Mouse (Mus musculus) right cerebral cortex, postnatal 36 days (tissue): ENCODE measurements at regions not wholly inside any gene's neighbourhood (a gene's known extent, or its start where the extent isn't known, plus 50 kb on each side); places are given as distances from the start of the nearest gene placed in this dataset.

ENCODE experiments used
- DNase-seq, 2 experiments: peaks; one replicate each; pipeline ENCODE4 v3.0.0; 2022; ENCODE audit warnings: low spot score in 2 of 2, mixed read lengths in 1 of 2

- no peak for DNase-seq
Observed at GRCm38 (mm10) chr1:119123402-119123801, 70.0 kb upstream of the Gli2 start.

GRCm38 (mm10) chr1:119122975-119123374, 69.6 kb upstream of the Gli2 start:
- DNase-seq, result no peak

GRCm38 (mm10) chr1:119119863-119120569, 66.6 kb upstream of the Gli2 start:
- DNase-seq, result no peak

- DNase-seq, result no peak
Observed at GRCm38 (mm10) chr1:119115106-119115674, 61.8 kb upstream of the Gli2 start.

GRCm38 (mm10) chr1:119108578-119108977, 55.2 kb upstream of the Gli2 start:
- no peak for DNase-seq

GRCm38 (mm10) chr1:119106246-119106975, 53.0 kb upstream of the Gli2 start:
- DNase-seq, result no peak
